Mouse (Mus musculus): ENCODE data around the gene Rgs12.

DNA sequence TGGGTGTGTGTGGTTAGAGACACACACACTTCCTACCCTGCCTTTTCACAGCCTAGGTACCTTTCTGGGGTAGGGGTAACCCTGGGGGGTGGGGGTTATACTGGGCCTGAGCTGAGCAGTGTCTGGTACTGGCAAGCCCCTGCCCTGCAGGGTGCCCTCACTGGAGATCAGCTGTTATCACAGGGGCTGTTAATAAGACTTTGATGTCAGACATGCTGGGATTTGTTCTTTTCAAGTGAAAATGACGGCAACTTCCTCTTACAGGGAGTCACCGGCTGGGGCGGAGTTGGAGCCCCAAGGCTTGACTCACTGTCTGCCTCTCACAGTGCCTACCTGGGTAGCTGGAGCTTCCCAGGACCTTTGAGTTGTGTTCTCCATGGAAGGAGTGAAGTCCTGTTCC is 49.5 kb downstream of the Rgs12 start:
- TF ChIP-seq GATA1 (IDR thresholded peaks at IDR 0.05; ENCODE audit: low read length) (no peak), TAL1 (IDR thresholded peaks at IDR 0.05; ENCODE audit: low read length) (no peak)
